Mouse (Mus musculus) midbrain, embryonic 15.5 days (tissue): ENCODE data around the gene Aurkb. TPM values are rescaled to one million over a fixed set of nuclear protein-coding genes. Genes with fewer than 3 reads are reported as not detected.

Source experiments
- ATAC-seq: fragments of 200-750 bp; cut with Nextera tagmentation; replicated peaks from 2 replicates; pipeline ENCODE4 v1.8.0; 2017; ENCODE audit warnings: moderate TSS enrichment
- H3K27ac ChIP-seq: fragments of 300-500 bp; sonication (generic); 2 replicates; pipeline ENCODE4 v1.5.1; 2015; ENCODE audit warnings: mild to moderate bottlenecking, inconsistent platforms
- H3K27me3 ChIP-seq: fragments of 300-500 bp; sonication (generic); replicated peaks from 2 replicates; pipeline ENCODE4 v1.6.1; 2015; ENCODE audit warnings: inconsistent platforms
- H3K36me3 ChIP-seq: fragments of 300-500 bp; sonication (generic); replicated peaks from 2 replicates; pipeline ENCODE4 v1.6.1; 2015; ENCODE audit warnings: inconsistent platforms
- H3K4me1 ChIP-seq: fragments of 300-500 bp; sonication (generic); 2 replicates; pipeline ENCODE4 v1.6.1; 2015; ENCODE audit warnings: inconsistent platforms
- H3K4me2 ChIP-seq: fragments of 300-500 bp; sonication (generic); 2 replicates; pipeline ENCODE4 v1.6.1; 2015; ENCODE audit warnings: inconsistent platforms, mild to moderate bottlenecking, moderate library complexity
- H3K4me3 ChIP-seq: fragments of 300-500 bp; sonication (generic); 2 replicates; pipeline ENCODE4 v1.5.1; 2015; ENCODE audit warnings: mild to moderate bottlenecking, inconsistent platforms
- H3K9ac ChIP-seq: fragments of 300-500 bp; sonication (generic); 2 replicates; pipeline ENCODE4 v1.6.1; 2015; ENCODE audit warnings: mild to moderate bottlenecking, inconsistent platforms
- H3K9me3 ChIP-seq: fragments of 300-500 bp; sonication (generic); 2 replicates; pipeline ENCODE4 v1.6.1; 2016; ENCODE audit warnings: inconsistent platforms
- WGBS: fragments of 180-500 bp; shearing (Covaris S2); methylation state at CpG from one replicate; pipeline ENCODE4 v1.1.7; 2015; ENCODE audit warnings: mixed read lengths; 5-methylcytosine and 5-hydroxymethylcytosine counted together
- polyA plus RNA-seq: library from polyadenylated mRNA; unstranded; fragments of >200 nt; fragmentation: Nextera tagmentation; extraction: Ambion mirVana; gene quantifications from 2 replicates; pipeline ENCODE4 v1.2.1, GENCODE M21; 2015

Gene Aurkb
- polyA plus RNA-seq, 1 experiment from 2014 or later, result 17.7 TPM

- H3K36me3 ChIP-seq, result no peaks in the 10 kb centered on the region
- peaks cover 26% of the 10 kb centered on the region for H3K4me1 ChIP-seq
- peak within 1 kb of the TSS; percentile 93 for H3K27ac ChIP-seq
- no peaks in the 10 kb centered on the region for H3K9me3 ChIP-seq
- WGBS, result 3% methylated on average over 38 of the region's 38 CpGs
- peak within 1 kb of the TSS; percentile 68 for H3K4me3 ChIP-seq
- peak; percentile 95 for ATAC-seq
- H3K9ac ChIP-seq, result peak within 1 kb of the TSS; percentile 86
- no peaks in the 10 kb centered on the region for H3K27me3 ChIP-seq
- peak within 1 kb of the TSS; percentile 67 for H3K4me2 ChIP-seq
These were observed 29.6 kb upstream of the Aurkb start, which contains the start of gene Ctc1 for GRCm38 (mm10) chr11:69015644-69016441. TSS of gene Ctc1 (plus strand) at chr11:69015911.

GRCm38 (mm10) chr11:69016755-69017154, 28.7 kb upstream of the Aurkb start:
- H3K27me3 ChIP-seq, result no peaks in the 10 kb centered on the region
- H3K9me3 ChIP-seq, result no peaks in the 10 kb centered on the region
- peak overlapping the region; percentile 86 for H3K9ac ChIP-seq
- peaks cover 22% of the 10 kb centered on the region for H3K4me1 ChIP-seq
- no peak for ATAC-seq
- peak overlapping the region; percentile 68 for H3K4me3 ChIP-seq
- peak overlapping the region; percentile 93 for H3K27ac ChIP-seq
- 70% methylated on average over 3 of the region's 3 CpGs for WGBS
- peaks cover under 1% of the 10 kb centered on the region; the same call in 1 of the 2 replicates for H3K36me3 ChIP-seq
- H3K4me2 ChIP-seq, result peak overlapping the region; percentile 67

- Histone ChIP-seq H3K27ac (no peak overlapping the region), H3K4me3 (no peak overlapping the region), H3K27me3 (no peaks in the 10 kb centered on the region), H3K9ac (no peak overlapping the region), H3K9me3 (no peaks in the 10 kb centered on the region), H3K4me1 (peaks cover 13% of the 10 kb centered on the region), H3K36me3 (peaks cover 34% of the 10 kb centered on the region), H3K4me2 (no peak overlapping the region)
- ATAC-seq, result no peak
These were observed 24.8 kb upstream of the Aurkb start for GRCm38 (mm10) chr11:69020691-69021090.

GRCm38 (mm10) chr11:69026562-69026961, 18.9 kb upstream of the Aurkb start:
- Histone ChIP-seq H3K27ac (no peak overlapping the region), H3K9ac (no peak overlapping the region), H3K27me3 (no peaks in the 10 kb centered on the region), H3K9me3 (no peaks in the 10 kb centered on the region), H3K4me1 (no peaks in the 10 kb centered on the region), H3K4me3 (no peak overlapping the region), H3K36me3 (peaks cover 73% of the 10 kb centered on the region), H3K4me2 (no peak overlapping the region)
- no peak for ATAC-seq
- WGBS, result 96% methylated on average over 3 of the region's 3 CpGs

- no peak for ATAC-seq
- 58% methylated on average over 2 of the region's 2 CpGs for WGBS
These were observed 16.6 kb upstream of the Aurkb start for GRCm38 (mm10) chr11:69028805-69029204.

GRCm38 (mm10) chr11:69033552-69033951, 11.9 kb upstream of the Aurkb start:
- no peaks in the 10 kb centered on the region for H3K9me3 ChIP-seq
- WGBS, result 87% methylated on average over 9 of the region's 9 CpGs
- ATAC-seq, result no peak
- H3K4me2 ChIP-seq, result no peak overlapping the region
- H3K36me3 ChIP-seq, result peaks cover 40% of the 10 kb centered on the region
- H3K27ac ChIP-seq, result no peak overlapping the region
- H3K9ac ChIP-seq, result no peak overlapping the region
- no peaks in the 10 kb centered on the region for H3K27me3 ChIP-seq
- H3K4me3 ChIP-seq, result no peak overlapping the region
- peaks cover 25% of the 10 kb centered on the region for H3K4me1 ChIP-seq

More at GRCm38 (mm10) chr11:69028805-69029204, 16.6 kb upstream of the Aurkb start:
- Histone ChIP-seq H3K9me3 (no peaks in the 10 kb centered on the region), H3K36me3 (peaks cover 71% of the 10 kb centered on the region), H3K27ac (no peak overlapping the region), H3K4me2 (no peak overlapping the region), H3K9ac (no peak overlapping the region), H3K4me1 (no peaks in the 10 kb centered on the region), H3K4me3 (no peak overlapping the region), H3K27me3 (no peaks in the 10 kb centered on the region)

- H3K27me3 ChIP-seq, result no peaks in the 10 kb centered on the region
- peaks cover 35% of the 10 kb centered on the region for H3K4me1 ChIP-seq
- 93% methylated on average over 3 of the region's 3 CpGs for WGBS
- ATAC-seq, result no peak
- H3K4me3 ChIP-seq, result no peak overlapping the region
- H3K9me3 ChIP-seq, result no peaks in the 10 kb centered on the region
- no peak overlapping the region for H3K9ac ChIP-seq
- no peak overlapping the region for H3K4me2 ChIP-seq
- H3K27ac ChIP-seq, result no peak overlapping the region
- peaks cover 36% of the 10 kb centered on the region for H3K36me3 ChIP-seq
These were observed 10.9 kb upstream of the Aurkb start for GRCm38 (mm10) chr11:69034585-69034984.

GRCm38 (mm10) chr11:69035411-69035810, 10.0 kb upstream of the Aurkb start:
- WGBS, result 75% methylated on average over 9 of the region's 9 CpGs
- Histone ChIP-seq H3K4me3 (no peak overlapping the region), H3K36me3 (peaks cover 36% of the 10 kb centered on the region)

GRCm38 (mm10) chr11:69035849-69036248, 9.6 kb upstream of the Aurkb start:
- Histone ChIP-seq H3K4me3 (peak overlapping the region; percentile 71; the same call in 1 of the 2 replicates), H3K9ac (no peak overlapping the region), H3K4me1 (peaks cover 35% of the 10 kb centered on the region), H3K27ac (peak overlapping the region; percentile 60), H3K9me3 (no peaks in the 10 kb centered on the region), H3K36me3 (peaks cover 32% of the 10 kb centered on the region), H3K4me2 (peak overlapping the region; percentile 62), H3K27me3 (no peaks in the 10 kb centered on the region)
- WGBS, result 4% methylated on average over 8 of the region's 8 CpGs
- ATAC-seq, result peak; percentile 21; the same call in 1 of the 2 replicates

More at GRCm38 (mm10) chr11:69035411-69035810, 10.0 kb upstream of the Aurkb start:
- Histone ChIP-seq H3K27ac (peak overlapping the region; percentile 60), H3K9me3 (no peaks in the 10 kb centered on the region), H3K27me3 (no peaks in the 10 kb centered on the region), H3K9ac (no peak overlapping the region), H3K4me2 (peak overlapping the region; percentile 62; the same call in 1 of the 2 replicates), H3K4me1 (peaks cover 35% of the 10 kb centered on the region)
- ATAC-seq, result no peak

- peak overlapping the region; percentile 62 for H3K4me2 ChIP-seq
- ATAC-seq, result peak; percentile 19; the same call in 1 of the 2 replicates
- H3K9ac ChIP-seq, result peak overlapping the region; percentile 80
- no peaks in the 10 kb centered on the region for H3K27me3 ChIP-seq
- peaks cover 24% of the 10 kb centered on the region for H3K36me3 ChIP-seq
- no peaks in the 10 kb centered on the region for H3K9me3 ChIP-seq
- 8% methylated on average over 20 of the region's 20 CpGs for WGBS
- peak overlapping the region; percentile 88 for H3K27ac ChIP-seq
- H3K4me1 ChIP-seq, result peaks cover 35% of the 10 kb centered on the region
- H3K4me3 ChIP-seq, result peak overlapping the region; percentile 71
These were observed 8.8 kb upstream of the Aurkb start for GRCm38 (mm10) chr11:69036486-69037230.

GRCm38 (mm10) chr11:69037231-69038061, 8.0 kb upstream of the Aurkb start:
- Histone ChIP-seq H3K9ac (peak overlapping the region; percentile 80), H3K4me3 (peak overlapping the region; percentile 71), H3K27me3 (no peaks in the 10 kb centered on the region), H3K4me2 (peak overlapping the region; percentile 62), H3K4me1 (peaks cover 35% of the 10 kb centered on the region), H3K9me3 (no peaks in the 10 kb centered on the region), H3K36me3 (peaks cover 21% of the 10 kb centered on the region), H3K27ac (peak overlapping the region; percentile 88)
- ATAC-seq, result peak; percentile 16; the same call in 1 of the 2 replicates
- WGBS, result 1% methylated on average over 34 of the region's 34 CpGs
